Mouse (Mus musculus): ENCODE measurements around the gene Ier2.

- TF ChIP-seq CTCF (IDR thresholded peaks at IDR 0.05; ENCODE audit: borderline replicate concordance, insufficient read depth, low read depth, low read length) = peak; percentile 48; the same call in 1 of the 2 replicates
- no peak for TF ChIP-seq POLR2A (IDR thresholded peaks at IDR 0.05; ENCODE audit: borderline replicate concordance, insufficient read depth, low read length)
Measured at GRCm38 (mm10) chr8:84614512-84615223, 48.0 kb downstream of the Ier2 start.

All from cerebellum, adult 2 months (tissue).